Mouse (Mus musculus): ENCODE results near the gene Tspan32.
A peak's percentile ranks its signal among the peaks of the same experiment; 100 is the strongest.

The Tspan32 gene

DNA sequence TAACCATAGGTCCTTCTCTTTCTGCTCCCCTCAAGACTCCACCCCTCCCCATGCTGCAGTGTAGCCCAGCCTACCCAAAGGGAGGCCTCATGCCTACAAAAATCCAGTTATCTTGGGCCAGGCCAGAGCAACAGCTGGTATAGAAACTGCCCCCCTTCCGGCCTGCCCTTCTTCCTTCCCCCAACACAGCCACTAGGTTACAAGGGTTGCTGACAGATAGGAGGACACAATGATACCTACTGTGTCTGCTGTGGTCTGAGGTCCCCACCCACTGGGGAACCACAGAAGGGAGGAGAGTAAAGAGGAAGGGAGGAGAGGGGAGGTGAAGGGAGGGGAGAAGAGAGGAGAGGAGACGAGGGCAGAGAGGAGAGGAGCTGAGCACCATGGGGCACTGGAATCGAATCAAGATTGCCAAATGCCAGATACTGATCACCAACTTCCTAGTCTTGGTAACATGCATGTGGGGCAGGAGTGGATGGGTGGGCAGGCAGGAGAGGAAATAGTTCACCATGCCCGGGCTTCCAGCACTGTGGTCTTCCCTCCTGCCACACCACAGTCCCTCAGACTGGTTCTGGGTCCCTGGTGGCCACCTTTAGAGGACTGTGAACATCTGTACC is at the start of gene Tspan32:
TSS of gene Tspan32 (plus strand) at position 320 of the 617 bp plus-strand sequence.
- DNase-seq (ENCODE audit: low read depth, low spot score), result no peak

GRCm38 (mm10) chr7:142956018-142956417 is 48.8 kb upstream of the Tspan32 start:
- DNase-seq (ENCODE audit: low read depth, low spot score), result no peak

DNA sequence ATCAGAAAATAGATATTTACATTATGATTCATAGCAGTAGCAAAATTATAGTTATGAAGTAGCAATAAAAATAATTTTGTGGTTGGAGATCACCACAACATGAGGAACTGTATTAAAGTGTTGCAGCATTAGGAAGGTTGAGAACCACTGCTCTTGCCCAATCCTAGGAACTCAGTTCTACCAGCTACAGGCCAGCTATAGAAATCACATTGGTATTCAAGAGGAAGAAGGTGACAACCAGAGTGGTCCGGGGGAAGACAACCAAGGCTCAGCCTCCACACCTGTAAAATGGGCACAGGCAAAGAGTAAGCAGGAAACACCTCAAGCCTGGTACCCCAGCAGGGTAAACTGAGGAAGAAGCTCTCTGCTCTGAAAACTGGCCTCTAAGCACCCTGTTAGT is 46.0 kb upstream of the Tspan32 start:
- no peak for DNase-seq (ENCODE audit: low read depth, low spot score)

DNA sequence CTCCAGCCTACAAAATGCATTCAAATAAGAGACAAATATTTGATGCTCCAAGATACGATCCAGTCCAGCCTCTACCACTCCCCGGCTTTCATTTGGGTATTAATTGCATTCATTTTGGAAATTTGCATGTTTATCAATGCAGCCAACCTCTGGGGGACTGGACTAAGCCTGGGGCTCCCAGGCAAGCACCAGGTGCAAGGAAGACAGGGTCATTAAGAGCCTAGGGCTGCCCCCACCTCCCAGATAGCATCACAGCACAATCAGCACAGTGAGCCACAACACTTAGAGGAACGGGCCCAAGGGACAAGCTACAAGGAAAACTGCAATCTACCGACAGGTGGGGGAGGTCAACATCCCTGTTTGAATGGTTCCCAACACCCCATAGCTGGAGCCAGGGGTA is 45.1 kb upstream of the Tspan32 start:
- DNase-seq (ENCODE audit: low read depth, low spot score), result no peak

DNA sequence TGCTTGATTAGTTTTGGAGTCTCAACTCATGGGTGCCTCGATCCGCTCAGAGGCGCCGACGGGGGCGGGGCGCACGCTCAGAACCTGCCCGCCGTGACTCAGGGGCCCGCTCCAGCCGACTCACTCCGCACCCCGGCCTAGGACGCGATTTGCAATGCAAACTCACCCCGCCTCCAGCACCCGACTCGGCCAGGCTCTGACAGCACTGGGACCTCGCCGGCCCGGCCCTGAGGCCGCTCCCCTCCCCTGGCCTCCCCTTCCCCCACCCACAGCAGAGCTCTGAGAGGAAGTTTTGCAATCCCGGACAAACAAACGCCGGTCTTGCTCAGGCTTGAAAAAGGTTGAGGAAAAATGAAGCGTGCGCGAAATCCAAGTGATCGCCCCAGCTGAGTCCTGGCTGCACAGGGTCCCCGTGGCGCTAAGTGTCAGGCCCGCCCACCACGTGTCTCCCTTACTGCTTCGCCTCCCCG is 37.4 kb upstream of the Tspan32 start:
- no peak for DNase-seq (ENCODE audit: low read depth, low spot score)

DNA sequence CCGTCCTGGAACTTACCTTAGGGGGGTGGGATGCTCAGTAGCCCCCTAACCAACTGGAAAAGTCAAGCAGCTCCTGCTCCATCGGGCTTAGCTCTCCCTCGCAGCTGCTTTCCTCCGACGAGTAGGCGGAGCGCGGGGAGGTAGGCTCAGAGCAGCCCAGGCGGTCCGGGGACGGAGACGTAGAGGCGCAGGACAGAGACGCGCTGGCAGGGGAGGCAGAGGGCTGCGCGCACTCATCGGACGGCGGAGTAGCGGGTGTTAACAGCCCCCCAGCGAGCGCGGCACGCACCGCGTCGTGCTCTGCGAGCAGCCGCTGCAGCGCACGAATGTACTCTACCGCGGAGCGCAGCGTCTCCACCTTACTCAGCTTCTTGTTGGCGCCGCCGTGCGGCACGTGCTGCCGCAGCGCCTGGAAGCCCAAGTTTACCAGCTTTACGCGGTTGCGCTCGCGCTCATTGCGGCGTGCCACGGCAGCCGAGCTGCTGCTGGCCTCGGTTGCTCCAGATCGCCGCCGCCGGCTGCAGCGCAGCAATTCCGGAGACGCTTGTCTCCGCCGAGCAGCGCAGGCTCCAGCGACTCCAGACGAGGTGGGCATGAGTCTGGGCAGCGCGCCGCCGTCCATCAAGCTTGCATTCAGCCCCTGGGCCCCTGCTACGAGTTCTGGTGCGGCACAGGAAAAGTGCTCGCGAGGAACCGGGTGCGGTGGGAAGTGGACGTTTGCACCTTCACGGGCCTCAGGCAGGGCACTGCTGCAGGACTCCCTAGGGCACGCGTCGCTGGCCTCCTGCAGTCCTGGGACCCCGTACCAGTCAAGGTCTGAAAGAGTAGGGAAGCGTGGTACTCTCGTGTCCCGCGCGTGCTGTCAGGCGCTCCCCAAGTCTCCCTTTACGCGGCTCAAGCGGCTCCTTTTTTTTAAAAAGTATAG is 36.7 kb upstream of the Tspan32 start:
- DNase-seq (ENCODE audit: low read depth, low spot score), result no peak

GRCm38 (mm10) chr7:142968809-142969511 is 35.9 kb upstream of the Tspan32 start, which contains the start of gene Ascl2:
Gene Ascl2 (minus strand): TSS chr7:142969264.
- DNase-seq (ENCODE audit: low read depth, low spot score), result no peak

GRCm38 (mm10) chr7:142981908-142982307 is 22.9 kb upstream of the Tspan32 start:
- DNase-seq (ENCODE audit: low read depth, low spot score), result no peak

- no peak for DNase-seq (ENCODE audit: low read depth, low spot score)
Observed at GRCm38 (mm10) chr7:142985146-142985545, 19.7 kb upstream of the Tspan32 start.

- DNase-seq (ENCODE audit: low read depth, low spot score), result no peak
Observed at GRCm38 (mm10) chr7:142987718-142988117, 17.1 kb upstream of the Tspan32 start.

DNA sequence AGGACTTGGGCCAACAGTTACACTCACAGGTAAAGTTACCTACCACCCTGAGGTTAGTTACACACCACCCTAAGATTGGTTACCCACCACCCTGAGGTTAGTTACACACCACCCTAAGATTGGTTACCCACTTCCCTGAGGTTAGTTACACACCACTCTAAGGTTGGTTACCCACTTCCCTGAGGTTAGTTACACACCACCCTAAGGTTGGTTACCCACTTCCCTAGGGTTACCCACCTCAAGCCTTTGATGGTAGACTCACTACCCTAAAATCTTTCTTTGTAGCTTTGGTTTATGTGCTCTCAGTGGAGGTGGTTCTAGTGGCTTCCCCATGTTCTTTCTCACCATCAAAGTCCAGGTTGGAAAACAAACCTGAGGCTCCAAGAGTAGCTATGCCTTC is 9.8 kb upstream of the Tspan32 start:
- DNase-seq (ENCODE audit: low read depth, low spot score), result no peak

GRCm38 (mm10) chr7:142995630-142996338 is 9.1 kb upstream of the Tspan32 start:
- no peak for DNase-seq (ENCODE audit: low read depth, low spot score)

DNA sequence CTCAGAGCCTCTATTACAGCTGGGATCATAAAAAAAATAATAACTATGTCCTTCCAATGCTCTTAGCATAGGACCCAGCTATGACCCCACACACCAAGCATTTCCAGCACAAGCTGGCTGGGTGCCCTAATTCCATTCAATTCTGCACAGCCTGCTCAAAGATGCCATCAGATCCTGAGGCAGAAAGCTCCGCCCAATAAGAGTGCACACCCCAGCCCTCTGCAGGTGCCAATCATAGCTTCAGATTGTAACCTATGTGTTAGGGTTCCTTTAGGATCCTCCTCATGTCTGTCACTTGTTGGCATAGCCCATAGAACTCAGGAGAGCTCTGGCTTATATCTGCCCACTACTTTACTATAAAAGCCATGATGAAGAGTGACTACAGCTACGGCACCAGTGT is 7.8 kb upstream of the Tspan32 start:
- DNase-seq (ENCODE audit: low read depth, low spot score), result no peak

GRCm38 (mm10) chr7:142997403-142998150 is 7.3 kb upstream of the Tspan32 start:
- DNase-seq (ENCODE audit: low read depth, low spot score), result no peak

GRCm38 (mm10) chr7:143002679-143003078 is 2.2 kb upstream of the Tspan32 start:
- DNase-seq (ENCODE audit: low read depth, low spot score), result peak; percentile 56

DNA sequence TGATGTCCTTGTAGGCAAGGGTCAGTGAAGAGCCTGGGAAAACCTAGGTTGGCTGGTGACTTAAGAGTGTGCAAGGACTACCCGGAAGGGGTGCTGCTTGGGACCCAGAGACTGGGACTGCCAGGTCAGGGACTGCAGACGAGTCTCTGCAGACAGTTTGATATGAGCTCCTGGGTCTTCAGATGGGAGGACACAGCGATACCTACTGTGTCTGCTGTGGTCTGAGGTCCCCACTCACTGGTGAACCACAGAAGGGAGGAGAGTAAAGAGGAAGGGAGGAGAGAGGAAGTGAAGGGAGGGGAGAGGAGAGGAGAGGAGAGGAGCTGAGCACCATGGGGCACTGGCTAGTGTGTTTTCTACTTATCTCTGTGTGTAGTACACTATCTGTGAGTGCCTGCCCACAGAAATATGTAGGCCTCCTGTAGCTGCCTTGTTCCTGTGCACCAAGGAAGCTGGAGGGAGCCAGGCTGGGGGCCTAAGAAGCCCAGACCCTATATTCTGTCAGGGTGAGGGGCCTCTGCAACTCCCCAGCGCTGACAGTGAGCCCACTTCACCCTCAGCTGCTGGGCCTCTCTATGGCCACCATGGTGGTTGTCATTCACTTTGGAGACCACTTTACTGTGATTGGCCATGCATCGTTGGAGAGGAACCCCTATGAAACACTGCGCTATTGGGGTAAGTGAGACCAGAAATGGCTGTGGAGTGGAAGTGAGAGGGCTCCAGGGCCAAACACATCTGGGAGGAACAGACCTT is 674 bp downstream of the Tspan32 start:
- no peak for DNase-seq (ENCODE audit: low read depth, low spot score)

GRCm38 (mm10) chr7:143006097-143006755 is 1.4 kb downstream of the Tspan32 start:
- DNase-seq (ENCODE audit: low read depth, low spot score), result no peak

- DNase-seq (ENCODE audit: low read depth, low spot score), result no peak
Observed at GRCm38 (mm10) chr7:143006756-143007598, 2.1 kb downstream of the Tspan32 start.
